Mouse (Mus musculus) lung, postnatal 0 days (tissue): ENCODE results near the gene Rdx.

ENCODE experiments used
- CTCF ChIP-seq: IDR thresholded peaks from 2 replicates; pipeline ENCODE4 v1.5.1; 2016; ENCODE audit warnings: antibody characterized with exemption, mild to moderate bottlenecking
- EP300 ChIP-seq: IDR thresholded peaks from 2 replicates; pipeline ENCODE4 v1.6.1; 2016; ENCODE audit warnings: antibody characterized with exemption, mild to moderate bottlenecking, control low read depth

GRCm38 (mm10) chr9:52098600-52098999 lies 51.6 kb downstream of the Rdx start:
- peak; percentile 98 for TF ChIP-seq CTCF
- no peak for TF ChIP-seq EP300
